Mouse (Mus musculus): ENCODE data around the gene L3mbtl4. TPM values are rescaled to one million over a fixed set of nuclear protein-coding genes. Genes with fewer than 3 reads are reported as not detected.
A peak's percentile ranks its signal among the peaks of the same experiment; 100 is the strongest.

The L3mbtl4 gene
- 0.32 and 0.61 TPM in 2 replicates for polyA plus RNA-seq (2014; fragmentation: Nextera tagmentation; extraction: Ambion mirVana)

DNA sequence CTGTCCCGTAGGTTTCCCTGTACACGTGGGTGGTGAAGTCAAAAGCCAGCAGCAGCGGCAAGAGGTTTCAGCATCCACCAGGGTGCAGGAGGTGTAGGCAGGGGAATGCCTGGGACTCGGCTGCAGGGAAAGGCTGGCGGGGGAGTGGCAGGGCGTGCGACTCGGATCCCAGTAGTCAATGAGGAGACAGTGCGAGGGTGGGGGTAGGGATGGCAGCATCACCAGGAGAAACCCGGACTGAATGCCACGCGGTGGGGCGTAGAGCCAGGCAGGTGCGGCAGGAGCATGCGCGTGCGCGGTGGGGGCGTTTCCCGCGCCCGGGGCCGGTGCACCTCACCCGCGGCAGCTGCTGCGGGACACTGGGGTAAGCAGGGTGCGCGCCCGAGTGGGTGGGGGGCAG, at the start of gene L3mbtl4:
Gene L3mbtl4, plus strand, starts transcription at position 271 of the 400 bp plus-strand sequence.
- H3K27ac ChIP-seq (ENCODE audit: low read depth) = no peak within 1 kb of the TSS
- H3K4me2 ChIP-seq = peak within 1 kb of the TSS; percentile 85
- H3K36me3 ChIP-seq (ENCODE audit: insufficient read depth) = no peaks in the 10 kb centered on the region
- no peaks in the 10 kb centered on the region for H3K4me1 ChIP-seq (ENCODE audit: insufficient read depth)
- H3K4me3 ChIP-seq (ENCODE audit: low read depth, low read length) = peak within 1 kb of the TSS; percentile 43
- H3K27me3 ChIP-seq (ENCODE audit: insufficient read depth, low read length) = peaks cover 21% of the 10 kb centered on the region
- peak within 1 kb of the TSS; percentile 34; the same call in 1 of the 2 replicates for H3K9ac ChIP-seq
- TF ChIP-seq CTCF (IDR thresholded peaks at IDR 0.05; ENCODE audit: low read depth) = 0 out of 2 replicates have a peak, but pooled peaks have one; percentile 27
- WGBS = under 1% methylated on average over 29 of the region's 29 CpGs
- ATAC-seq (ENCODE audit: insufficient read depth) (peak; percentile 84), DNase-seq (peak; percentile 37)
- H3K9me3 ChIP-seq (ENCODE audit: low read depth, low read length) = no peaks in the 10 kb centered on the region

DNA sequence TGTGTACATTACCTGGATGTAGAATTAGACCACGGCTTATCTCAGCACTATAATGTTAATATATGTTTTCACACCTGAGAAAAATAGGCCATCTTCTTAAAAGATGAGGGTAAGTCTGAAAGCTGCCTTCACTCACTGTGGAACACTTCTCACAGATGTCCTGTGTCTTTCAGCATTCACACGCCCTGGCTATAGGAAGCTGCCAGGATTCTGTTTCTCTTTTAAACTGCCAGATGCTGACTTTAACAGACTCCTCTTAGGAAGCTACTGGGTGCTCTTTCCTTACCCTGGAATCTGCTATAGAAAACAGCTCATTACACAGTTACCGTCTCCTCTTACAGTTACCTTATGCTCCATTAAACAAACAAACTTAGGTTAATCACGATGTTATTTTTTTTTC, 43.1 kb upstream of the L3mbtl4 start:
- peak; percentile 72 for DNase-seq

DNA sequence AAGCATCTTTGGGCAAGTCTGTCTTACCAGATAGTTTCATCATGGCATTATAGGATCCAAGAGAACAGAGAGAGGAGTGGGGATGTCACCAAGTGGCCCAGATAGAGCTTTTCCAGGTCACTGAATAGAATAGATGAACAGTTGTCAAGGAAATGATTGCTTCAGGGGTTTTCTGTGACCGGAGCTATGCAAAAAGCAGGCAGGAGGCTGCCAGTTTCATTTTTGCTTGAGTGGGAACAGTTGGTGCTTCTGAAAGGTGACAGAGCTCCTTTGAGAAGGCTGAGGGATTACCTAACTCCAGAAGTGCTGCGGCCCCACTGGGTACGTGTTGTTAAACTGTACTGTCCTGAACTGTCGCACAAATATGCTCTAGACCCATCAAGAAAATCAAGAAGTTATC, 38.2 kb upstream of the L3mbtl4 start:
- H3K9me3 ChIP-seq (ENCODE audit: low read depth, low read length) = no peaks in the 10 kb centered on the region
- no peak for ATAC-seq (ENCODE audit: insufficient read depth)
- TF ChIP-seq CTCF (IDR thresholded peaks at IDR 0.05; ENCODE audit: low read depth) = no peak
- no peak overlapping the region for H3K27ac ChIP-seq (ENCODE audit: low read depth)
- H3K4me3 ChIP-seq (ENCODE audit: low read depth, low read length) = no peak overlapping the region
- H3K4me1 ChIP-seq (ENCODE audit: insufficient read depth) = no peaks in the 10 kb centered on the region
- no peak overlapping the region for H3K4me2 ChIP-seq
- no peak for DNase-seq
- H3K36me3 ChIP-seq (ENCODE audit: insufficient read depth) = no peaks in the 10 kb centered on the region
- no peaks in the 10 kb centered on the region for H3K27me3 ChIP-seq (ENCODE audit: insufficient read depth, low read length)
- H3K9ac ChIP-seq = no peak overlapping the region
- 80% methylated on average over 4 of the region's 4 CpGs for WGBS

More for the DNA sequence above, 43.1 kb upstream of the L3mbtl4 start:
- TF ChIP-seq CTCF (IDR thresholded peaks at IDR 0.05; ENCODE audit: low read depth) = no peak
- no peak overlapping the region for H3K4me2 ChIP-seq
- H3K36me3 ChIP-seq (ENCODE audit: insufficient read depth) = no peaks in the 10 kb centered on the region
- H3K4me3 ChIP-seq (ENCODE audit: low read depth, low read length) = no peak overlapping the region
- no peak overlapping the region for H3K27ac ChIP-seq (ENCODE audit: low read depth)
- peak; percentile 60; the same call in 1 of the 2 replicates for ATAC-seq (ENCODE audit: insufficient read depth)
- H3K4me1 ChIP-seq (ENCODE audit: insufficient read depth) = no peaks in the 10 kb centered on the region
- H3K27me3 ChIP-seq (ENCODE audit: insufficient read depth, low read length) = no peaks in the 10 kb centered on the region
- 48% methylated on average over 4 of the region's 4 CpGs for WGBS
- H3K9me3 ChIP-seq (ENCODE audit: low read depth, low read length) = no peaks in the 10 kb centered on the region
- H3K9ac ChIP-seq = no peak overlapping the region

DNA sequence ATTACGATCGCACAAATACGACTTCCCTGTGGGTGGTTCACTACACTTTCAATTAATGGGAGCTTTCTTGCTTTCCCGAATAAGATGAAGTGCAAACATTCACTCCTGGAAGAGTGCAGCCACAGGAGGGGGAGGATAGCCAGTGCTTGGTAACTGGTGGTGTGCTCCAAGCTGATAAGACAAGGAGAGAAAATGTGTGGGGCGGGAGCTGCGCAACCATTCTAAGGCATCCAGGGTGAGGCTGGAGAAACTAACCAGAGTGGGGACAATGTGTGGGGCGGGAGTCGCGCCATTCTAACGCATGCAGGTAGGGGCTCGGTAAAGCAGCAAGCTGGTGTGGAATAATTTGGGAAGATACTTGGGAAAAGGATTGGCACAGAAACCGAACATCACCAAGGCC, 36.6 kb upstream of the L3mbtl4 start:
- H3K36me3 ChIP-seq (ENCODE audit: insufficient read depth) = no peaks in the 10 kb centered on the region
- no peaks in the 10 kb centered on the region for H3K27me3 ChIP-seq (ENCODE audit: insufficient read depth, low read length)
- DNase-seq = no peak
- ATAC-seq (ENCODE audit: insufficient read depth) = no peak
- TF ChIP-seq CTCF (IDR thresholded peaks at IDR 0.05; ENCODE audit: low read depth) = no peak
- no peak overlapping the region for H3K27ac ChIP-seq (ENCODE audit: low read depth)
- 72% methylated on average over 12 of the region's 12 CpGs for WGBS
- H3K4me1 ChIP-seq (ENCODE audit: insufficient read depth) = no peaks in the 10 kb centered on the region
- H3K4me2 ChIP-seq = no peak overlapping the region
- no peak overlapping the region for H3K9ac ChIP-seq
- H3K9me3 ChIP-seq (ENCODE audit: low read depth, low read length) = no peaks in the 10 kb centered on the region
- H3K4me3 ChIP-seq (ENCODE audit: low read depth, low read length) = no peak overlapping the region

DNA sequence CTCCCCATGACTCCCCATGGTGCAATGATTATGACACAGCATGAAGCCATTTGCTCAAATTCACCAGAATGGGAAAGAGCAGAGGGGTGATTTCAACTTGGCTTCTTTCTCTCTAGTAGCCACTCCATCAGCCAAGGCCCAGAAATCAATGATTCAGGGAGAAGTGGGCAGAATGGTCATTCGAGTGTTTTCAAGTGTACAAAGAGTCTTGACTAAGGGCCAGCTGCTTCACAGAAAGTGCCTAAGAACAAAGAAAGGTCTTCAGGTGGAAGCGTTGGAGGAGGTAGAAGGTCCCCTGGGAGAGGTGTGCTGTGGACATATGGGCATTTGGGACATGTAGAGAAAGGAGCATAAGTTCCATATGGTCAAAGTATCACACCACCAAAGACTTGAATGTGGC, 33.4 kb upstream of the L3mbtl4 start:
- H3K4me2 ChIP-seq = no peak overlapping the region
- WGBS = 57% methylated on average over 2 of the region's 2 CpGs
- no peaks in the 10 kb centered on the region for H3K9me3 ChIP-seq (ENCODE audit: low read depth, low read length)
- H3K27me3 ChIP-seq (ENCODE audit: insufficient read depth, low read length) = no peaks in the 10 kb centered on the region
- H3K36me3 ChIP-seq (ENCODE audit: insufficient read depth) = no peaks in the 10 kb centered on the region
- H3K9ac ChIP-seq = no peak overlapping the region
- no peak for TF ChIP-seq CTCF (IDR thresholded peaks at IDR 0.05; ENCODE audit: low read depth)
- DNase-seq (no peak), ATAC-seq (ENCODE audit: insufficient read depth) (no peak)
- no peaks in the 10 kb centered on the region for H3K4me1 ChIP-seq (ENCODE audit: insufficient read depth)
- H3K27ac ChIP-seq (ENCODE audit: low read depth) = no peak overlapping the region
- H3K4me3 ChIP-seq (ENCODE audit: low read depth, low read length) = no peak overlapping the region

DNA sequence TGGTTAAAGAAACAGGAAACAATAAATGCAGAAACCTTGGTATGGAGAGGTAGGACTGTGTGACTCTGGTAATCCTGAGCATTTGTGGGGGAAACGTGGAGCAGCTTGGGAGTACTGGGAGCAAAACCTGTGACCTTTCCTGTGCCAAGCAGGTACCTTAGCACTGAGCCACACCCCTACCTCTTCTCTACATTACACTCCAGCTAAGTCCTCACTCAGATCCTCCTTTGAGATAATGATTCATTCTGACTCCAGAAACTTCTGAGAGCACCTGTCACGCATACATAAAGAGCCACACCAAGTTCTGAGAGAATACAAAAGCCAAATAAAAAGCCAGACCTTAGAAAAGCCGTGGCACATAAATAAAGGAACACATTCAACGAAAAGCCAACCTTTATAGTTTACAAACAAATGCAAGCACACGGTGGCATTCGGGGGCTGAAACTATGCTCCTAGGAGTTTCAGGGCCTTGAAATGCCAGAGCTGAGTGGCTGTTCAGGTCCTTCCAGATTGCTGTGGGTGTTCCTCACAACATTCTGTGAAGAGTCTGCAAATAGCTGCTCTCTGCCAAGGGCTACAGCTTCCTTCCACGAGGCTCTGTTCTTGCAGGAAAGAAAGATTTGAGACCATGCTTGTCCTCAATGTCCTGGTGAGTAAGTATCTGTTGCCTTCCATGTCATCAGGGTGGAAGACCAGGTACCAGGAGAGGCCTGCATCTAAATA, 8.6 kb upstream of the L3mbtl4 start:
- 64% methylated on average over 7 of the region's 7 CpGs for WGBS
- no peak for DNase-seq
- Histone ChIP-seq H3K4me1 (ENCODE audit: insufficient read depth) (no peaks in the 10 kb centered on the region), H3K27me3 (ENCODE audit: insufficient read depth, low read length) (no peaks in the 10 kb centered on the region), H3K9ac (no peak overlapping the region), H3K36me3 (ENCODE audit: insufficient read depth) (no peaks in the 10 kb centered on the region), H3K27ac (ENCODE audit: low read depth) (no peak overlapping the region), H3K4me2 (no peak overlapping the region), H3K4me3 (ENCODE audit: low read depth, low read length) (no peak overlapping the region), H3K9me3 (ENCODE audit: low read depth, low read length) (no peaks in the 10 kb centered on the region)
- no peak for TF ChIP-seq CTCF (IDR thresholded peaks at IDR 0.05; ENCODE audit: low read depth)
- ATAC-seq (ENCODE audit: insufficient read depth) = no peak

DNA sequence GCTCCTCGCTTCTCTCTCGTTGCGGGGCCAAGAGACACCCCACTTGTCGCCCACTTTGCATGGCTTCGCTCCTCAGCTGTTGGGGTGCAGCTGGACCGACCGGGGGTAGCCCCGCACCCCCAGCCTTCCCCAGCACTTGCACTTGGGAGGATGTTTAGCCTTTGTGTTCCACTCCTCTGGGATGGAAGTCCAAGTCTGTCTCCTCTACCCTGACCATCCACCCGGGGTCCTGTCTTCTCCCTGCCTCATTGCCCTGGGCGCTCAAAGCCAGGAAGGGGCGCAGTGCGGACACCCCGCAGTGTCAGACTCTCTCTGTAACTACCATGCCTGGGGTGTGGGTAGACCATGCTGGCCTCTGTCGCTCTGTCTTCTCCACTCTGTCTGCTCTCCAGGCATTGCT, 357 bp downstream of the L3mbtl4 start:
- H3K4me1 ChIP-seq (ENCODE audit: insufficient read depth) = no peaks in the 10 kb centered on the region
- H3K9ac ChIP-seq = peak overlapping the region; percentile 34; the same call in 1 of the 2 replicates
- H3K9me3 ChIP-seq (ENCODE audit: low read depth, low read length) = no peaks in the 10 kb centered on the region
- peaks cover 21% of the 10 kb centered on the region for H3K27me3 ChIP-seq (ENCODE audit: insufficient read depth, low read length)
- no peaks in the 10 kb centered on the region for H3K36me3 ChIP-seq (ENCODE audit: insufficient read depth)
- WGBS = 16% methylated on average over 14 of the region's 14 CpGs
- peak overlapping the region; percentile 43 for H3K4me3 ChIP-seq (ENCODE audit: low read depth, low read length)
- DNase-seq = no peak
- peak overlapping the region; percentile 85 for H3K4me2 ChIP-seq
- TF ChIP-seq CTCF (IDR thresholded peaks at IDR 0.05; ENCODE audit: low read depth) = no peak
- ATAC-seq (ENCODE audit: insufficient read depth) = peak; percentile 66
- no peak overlapping the region for H3K27ac ChIP-seq (ENCODE audit: low read depth)

Measured in lung, embryonic 14.5 days (tissue).